Mouse (Mus musculus): Measurements from ENCODE around the gene Fam172a.

Fam172a gene

GRCm38 (mm10) chr13:78198871-78199641 lies 497.2 kb downstream of the Fam172a start:
- DNase-seq (ENCODE audit: low read depth): peak; percentile 57

GRCm38 (mm10) chr13:78199642-78200160 lies 497.9 kb downstream of the Fam172a start, which contains the start of gene Nr2f1:
Nr2f1 (minus strand) TSS chr13:78199757.
- no peak for DNase-seq (ENCODE audit: low read depth)

GRCm38 (mm10) chr13:78200407-78200806 lies 498.6 kb downstream of the Fam172a start:
- peak; percentile 97 for DNase-seq (ENCODE audit: low read depth)

GRCm38 (mm10) chr13:78200991-78201870 lies 499.4 kb downstream of the Fam172a start:
- DNase-seq (ENCODE audit: low read depth): peak; percentile 90

GRCm38 (mm10) chr13:78201871-78202565 lies 500.2 kb downstream of the Fam172a start:
- no peak for DNase-seq (ENCODE audit: low read depth)

- DNase-seq (ENCODE audit: low read depth): no peak
Measured at GRCm38 (mm10) chr13:78202574-78203347, 500.9 kb downstream of the Fam172a start.

- no peak for DNase-seq (ENCODE audit: low read depth)
Measured at GRCm38 (mm10) chr13:78203348-78204061, 501.7 kb downstream of the Fam172a start.

- DNase-seq (ENCODE audit: low read depth): no peak
Measured at GRCm38 (mm10) chr13:78205426-78205825, 503.6 kb downstream of the Fam172a start.

GRCm38 (mm10) chr13:78206891-78207430 lies 505.1 kb downstream of the Fam172a start:
- DNase-seq (ENCODE audit: low read depth): no peak

GRCm38 (mm10) chr13:78207796-78208645 lies 506.2 kb downstream of the Fam172a start:
- no peak for DNase-seq (ENCODE audit: low read depth)

- DNase-seq (ENCODE audit: low read depth): no peak
Measured at GRCm38 (mm10) chr13:78208689-78209410, 507.0 kb downstream of the Fam172a start.

- no peak for DNase-seq (ENCODE audit: low read depth)
Measured at GRCm38 (mm10) chr13:78209611-78210028, 507.8 kb downstream of the Fam172a start.

- DNase-seq (ENCODE audit: low read depth): no peak
Measured at GRCm38 (mm10) chr13:78210029-78210747, 508.4 kb downstream of the Fam172a start.

GRCm38 (mm10) chr13:78210748-78211089 lies 508.9 kb downstream of the Fam172a start:
- no peak for DNase-seq (ENCODE audit: low read depth)

- no peak for DNase-seq (ENCODE audit: low read depth)
Measured at GRCm38 (mm10) chr13:78211231-78212010, 509.6 kb downstream of the Fam172a start.

- DNase-seq (ENCODE audit: low read depth): no peak
Measured at GRCm38 (mm10) chr13:78212111-78212510, 510.3 kb downstream of the Fam172a start.

- DNase-seq (ENCODE audit: low read depth): no peak
Measured at GRCm38 (mm10) chr13:78213155-78213554, 511.3 kb downstream of the Fam172a start.
